Mouse (Mus musculus) v-Abl transformed pro-B cells (cell line): Measurements from ENCODE around the gene Cd96.

Source experiments
- in situ Hi-C, 2 experiments: fragments of 400-800 bp; cut with MboI; formaldehyde crosslinking; loops; one replicate each; pipeline ENCODE4 v1.15.1; 2025; ENCODE audit not compliant: unreplicated experiment in 2 of 2

Gene Cd96

GRCm38 (mm10) chr16:46046906-46047305 lies 73.1 kb downstream of the Cd96 start:
- in situ Hi-C loops: no loop called here

GRCm38 (mm10) chr16:46036261-46036660 lies 83.8 kb downstream of the Cd96 start:
- in situ Hi-C loops: no loop called here

GRCm38 (mm10) chr16:46033896-46034295 lies 86.2 kb downstream of the Cd96 start:
- in situ Hi-C loops: no loop called here

- in situ Hi-C loops: loop anchor here (10.0 to 25.0 kb wide), 4 partner anchors 268 to 1286 kb away; partner anchors contain the start of gene Gtpbp8 (in 1 of the 2)
Measured at GRCm38 (mm10) chr16:46022958-46023491, 97.0 kb downstream of the Cd96 start.

GRCm38 (mm10) chr16:46022189-46022928 lies 97.7 kb downstream of the Cd96 start:
- in situ Hi-C loops: loop anchor here (10.0 to 25.0 kb wide), 4 partner anchors 268 to 1285 kb away; partner anchors contain the start of gene Gtpbp8 (in 1 of the 2)

- in situ Hi-C loops: loop anchor here (10.0 to 25.0 kb wide), 4 partner anchors 267 to 1284 kb away; partner anchors contain the start of gene Gtpbp8 (in 1 of the 2)
Measured at GRCm38 (mm10) chr16:46021302-46021701, 98.7 kb downstream of the Cd96 start.

- in situ Hi-C loops: loop anchor here (10.0 to 25.0 kb wide), 4 partner anchors 266 to 1283 kb away; partner anchors contain the start of gene Gtpbp8 (in 1 of the 2)
Measured at GRCm38 (mm10) chr16:46020396-46020795, 99.7 kb downstream of the Cd96 start.

GRCm38 (mm10) chr16:46019799-46020198 lies 100.3 kb downstream of the Cd96 start:
- in situ Hi-C loops: loop anchor here (10.0 to 25.0 kb wide), 4 partner anchors 265 to 1282 kb away; partner anchors contain the start of gene Gtpbp8 (in 1 of the 2)

GRCm38 (mm10) chr16:46019359-46019758 lies 100.7 kb downstream of the Cd96 start:
- in situ Hi-C loops: loop anchor here (25.0 kb wide), 2 partner anchors 832 to 1282 kb away; partner anchors contain the start of gene Gtpbp8 (in 1 of the 2)

- in situ Hi-C loops: loop anchor here (5.0 to 25.0 kb wide), 3 partner anchors 264 to 1274 kb away; partner anchors contain the start of gene Gtpbp8 (in 1 of the 2)
Measured at GRCm38 (mm10) chr16:46011696-46012095, 108.4 kb downstream of the Cd96 start.

GRCm38 (mm10) chr16:46010906-46011220 lies 109.2 kb downstream of the Cd96 start:
- in situ Hi-C loops: loop anchor here (5.0 to 25.0 kb wide), 3 partner anchors 264 to 1274 kb away; partner anchors contain the start of gene Gtpbp8 (in 1 of the 2)

GRCm38 (mm10) chr16:46010153-46010905 lies 109.7 kb downstream of the Cd96 start, which contains the start of gene Plcxd2:
TSS of gene Plcxd2 (minus strand) at chr16:46010218.
- in situ Hi-C loops: loop anchor here (5.0 to 25.0 kb wide), 3 partner anchors 263 to 1273 kb away; partner anchors contain the start of gene Gtpbp8 (in 1 of the 2)

- in situ Hi-C loops: loop anchor here (5.0 to 25.0 kb wide), 3 partner anchors 262 to 1272 kb away; partner anchors contain the start of gene Gtpbp8 (in 1 of the 2)
Measured at GRCm38 (mm10) chr16:46009717-46010116, 110.3 kb downstream of the Cd96 start.

- in situ Hi-C loops: loop anchor here (25.0 kb wide), 2 partner anchors 821 to 1271 kb away; partner anchors contain the start of gene Gtpbp8 (in 1 of the 2)
Measured at GRCm38 (mm10) chr16:46008766-46009165, 111.3 kb downstream of the Cd96 start.

- in situ Hi-C loops: loop anchor here (25.0 kb wide), 2 partner anchors 821 to 1271 kb away; partner anchors contain the start of gene Gtpbp8 (in 1 of the 2)
Measured at GRCm38 (mm10) chr16:46008036-46008605, 111.9 kb downstream of the Cd96 start.

- in situ Hi-C loops: loop anchor here (25.0 kb wide), 2 partner anchors 819 to 1269 kb away; partner anchors contain the start of gene Gtpbp8 (in 1 of the 2)
Measured at GRCm38 (mm10) chr16:46006261-46006660, 113.8 kb downstream of the Cd96 start.

GRCm38 (mm10) chr16:46001550-46002166 lies 118.4 kb downstream of the Cd96 start:
- in situ Hi-C loops: loop anchor here (25.0 kb wide), 2 partner anchors 814 to 1264 kb away; partner anchors contain the start of gene Gtpbp8 (in 1 of the 2)

GRCm38 (mm10) chr16:46000976-46001375 lies 119.1 kb downstream of the Cd96 start:
- in situ Hi-C loops: loop anchor here (25.0 kb wide), 2 partner anchors 814 to 1264 kb away; partner anchors contain the start of gene Gtpbp8 (in 1 of the 2)
